Mouse (Mus musculus): Measurements from ENCODE around the gene Milr1. TPM values are rescaled to one million over a fixed set of nuclear protein-coding genes. Genes with fewer than 3 reads are reported as not detected.

The Milr1 gene
- polyA plus RNA-seq, 1 experiment from 2014 or later = 1.9 TPM

GRCm38 (mm10) chr11:106785043-106785442 is 34.0 kb downstream of the Milr1 start:
- peaks cover 7% of the 10 kb centered on the region for H3K4me1 ChIP-seq (replicated peaks; ENCODE audit: control insufficient read depth, insufficient read depth, low read length)
- no peaks in the 10 kb centered on the region for H3K9me3 ChIP-seq (ENCODE audit: control insufficient read depth, low read length)
- H3K27ac ChIP-seq (ENCODE audit: low read length) = no peak overlapping the region
- H3K9ac ChIP-seq (ENCODE audit: low read length) = no peak overlapping the region
- ATAC-seq (ENCODE audit: low read depth) = no peak
- peak overlapping the region; percentile 5; the same call in 1 of the 2 replicates for H3K4me3 ChIP-seq (ENCODE audit: low read length)
- peaks cover 44% of the 10 kb centered on the region for H3K36me3 ChIP-seq (ENCODE audit: control insufficient read depth, insufficient read depth, low read length)
- 62% methylated on average over 1 of the region's 1 CpGs for WGBS
- no peak overlapping the region for H3K4me2 ChIP-seq (ENCODE audit: low read depth, low read length)
- no peaks in the 10 kb centered on the region for H3K27me3 ChIP-seq (ENCODE audit: control insufficient read depth, insufficient read depth, low read depth, low read length)

- H3K36me3 ChIP-seq (ENCODE audit: control insufficient read depth, insufficient read depth, low read length) = peaks cover 35% of the 10 kb centered on the region
- peak; percentile 41 for ATAC-seq (ENCODE audit: low read depth)
- H3K9ac ChIP-seq (ENCODE audit: low read length) = peak overlapping the region; percentile 98
- H3K27me3 ChIP-seq (ENCODE audit: control insufficient read depth, insufficient read depth, low read depth, low read length) = no peaks in the 10 kb centered on the region
- WGBS = under 1% methylated on average over 65 of the region's 65 CpGs
- H3K27ac ChIP-seq (ENCODE audit: low read length) = peak overlapping the region; percentile 99
- peak overlapping the region; percentile 70 for H3K4me2 ChIP-seq (ENCODE audit: low read depth, low read length)
- H3K4me3 ChIP-seq (ENCODE audit: low read length) = peak overlapping the region; percentile 70
- H3K4me1 ChIP-seq (replicated peaks; ENCODE audit: control insufficient read depth, insufficient read depth, low read length) = peaks cover 9% of the 10 kb centered on the region
- no peaks in the 10 kb centered on the region for H3K9me3 ChIP-seq (ENCODE audit: control insufficient read depth, low read length)
Observed at GRCm38 (mm10) chr11:106787131-106788025, 36.4 kb downstream of the Milr1 start.

- Histone ChIP-seq H3K27me3 (ENCODE audit: control insufficient read depth, insufficient read depth, low read depth, low read length) (no peaks in the 10 kb centered on the region), H3K27ac (ENCODE audit: low read length) (peak overlapping the region; percentile 99), H3K4me2 (ENCODE audit: low read depth, low read length) (peak overlapping the region; percentile 48), H3K4me3 (ENCODE audit: low read length) (peak overlapping the region; percentile 70), H3K9me3 (ENCODE audit: control insufficient read depth, low read length) (no peaks in the 10 kb centered on the region), H3K9ac (ENCODE audit: low read length) (peak overlapping the region; percentile 98), H3K36me3 (ENCODE audit: control insufficient read depth, insufficient read depth, low read length) (peaks cover 32% of the 10 kb centered on the region), H3K4me1 (replicated peaks; ENCODE audit: control insufficient read depth, insufficient read depth, low read length) (peaks cover 9% of the 10 kb centered on the region)
- peak; percentile 84 for ATAC-seq (ENCODE audit: low read depth)
- WGBS = under 1% methylated on average over 78 of the region's 79 CpGs
Observed at GRCm38 (mm10) chr11:106788026-106788774, 37.2 kb downstream of the Milr1 start.

- ATAC-seq (ENCODE audit: low read depth) = peak; percentile 93
- WGBS = under 1% methylated on average over 58 of the region's 58 CpGs
- H3K4me1 ChIP-seq (replicated peaks; ENCODE audit: control insufficient read depth, insufficient read depth, low read length) = peaks cover 9% of the 10 kb centered on the region
- H3K4me2 ChIP-seq (ENCODE audit: low read depth, low read length) = peak within 1 kb of the TSS; percentile 90
- H3K9me3 ChIP-seq (ENCODE audit: control insufficient read depth, low read length) = no peaks in the 10 kb centered on the region
- peak within 1 kb of the TSS; percentile 98 for H3K9ac ChIP-seq (ENCODE audit: low read length)
- peak within 1 kb of the TSS; percentile 99 for H3K27ac ChIP-seq (ENCODE audit: low read length)
- H3K36me3 ChIP-seq (ENCODE audit: control insufficient read depth, insufficient read depth, low read length) = peaks cover 25% of the 10 kb centered on the region
- H3K27me3 ChIP-seq (ENCODE audit: control insufficient read depth, insufficient read depth, low read depth, low read length) = no peaks in the 10 kb centered on the region
- peak within 1 kb of the TSS; percentile 70 for H3K4me3 ChIP-seq (ENCODE audit: low read length)
Observed at GRCm38 (mm10) chr11:106788775-106789459, 37.9 kb downstream of the Milr1 start, which contains the start of the genes Ddx5 and Cep95. Gene Ddx5 (minus strand): TSS chr11:106789185. Gene Cep95 (plus strand): TSS chr11:106789252.

DNA sequence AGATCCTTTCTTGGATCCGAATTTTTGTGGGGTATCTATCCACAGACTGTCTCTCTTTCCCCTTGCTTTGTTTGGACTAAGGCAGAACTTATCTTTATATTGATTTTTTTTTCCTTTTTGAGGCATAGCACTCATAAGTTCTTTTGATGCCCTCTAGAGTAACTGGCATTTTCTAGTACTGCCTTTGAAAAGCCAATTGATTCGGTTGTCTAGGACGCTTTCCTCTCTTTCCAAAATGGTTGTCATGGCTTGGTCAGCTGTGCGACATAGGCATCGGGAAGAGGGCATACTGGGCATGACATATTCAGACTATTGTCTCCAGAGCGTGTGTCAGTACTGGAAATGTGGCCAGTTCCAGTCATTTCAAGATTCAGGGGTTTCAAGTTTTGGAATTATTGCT is 38.6 kb downstream of the Milr1 start:
- Histone ChIP-seq H3K4me2 (ENCODE audit: low read depth, low read length) (peak overlapping the region; percentile 90), H3K36me3 (ENCODE audit: control insufficient read depth, insufficient read depth, low read length) (peaks cover 19% of the 10 kb centered on the region)
- WGBS = 0% methylated on average over 6 of the region's 6 CpGs

DNA sequence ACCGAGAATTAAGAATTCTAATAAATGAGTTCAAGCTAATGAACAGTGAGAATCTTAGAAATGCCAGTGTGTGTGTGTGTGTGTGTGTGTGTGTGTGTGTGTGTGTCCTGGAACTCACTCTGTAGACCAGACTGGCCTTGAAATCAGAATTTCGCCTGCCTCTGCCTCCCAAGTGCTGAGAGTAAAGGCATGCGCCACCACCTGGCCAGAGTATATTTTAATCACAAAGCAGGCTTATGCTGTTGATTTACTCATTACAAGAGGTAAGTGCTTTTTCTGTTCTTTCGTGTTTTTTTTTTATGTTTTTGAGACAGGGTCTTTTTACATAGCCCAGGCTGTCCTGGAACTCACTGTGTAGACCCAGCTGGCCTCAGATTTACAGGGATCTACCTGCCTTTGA is 42.8 kb downstream of the Milr1 start:
- H3K36me3 ChIP-seq (ENCODE audit: control insufficient read depth, insufficient read depth, low read length) = peaks cover 21% of the 10 kb centered on the region
- 80% methylated on average over 4 of the region's 4 CpGs for WGBS

More for the DNA sequence above, 38.6 kb downstream of the Milr1 start:
- no peaks in the 10 kb centered on the region for H3K9me3 ChIP-seq (ENCODE audit: control insufficient read depth, low read length)
- H3K27me3 ChIP-seq (ENCODE audit: control insufficient read depth, insufficient read depth, low read depth, low read length) = no peaks in the 10 kb centered on the region
- H3K9ac ChIP-seq (ENCODE audit: low read length) = peak overlapping the region; percentile 98
- H3K4me1 ChIP-seq (replicated peaks; ENCODE audit: control insufficient read depth, insufficient read depth, low read length) = peaks cover 9% of the 10 kb centered on the region
- peak overlapping the region; percentile 99 for H3K27ac ChIP-seq (ENCODE audit: low read length)
- H3K4me3 ChIP-seq (ENCODE audit: low read length) = peak overlapping the region; percentile 70
- ATAC-seq (ENCODE audit: low read depth) = no peak

DNA sequence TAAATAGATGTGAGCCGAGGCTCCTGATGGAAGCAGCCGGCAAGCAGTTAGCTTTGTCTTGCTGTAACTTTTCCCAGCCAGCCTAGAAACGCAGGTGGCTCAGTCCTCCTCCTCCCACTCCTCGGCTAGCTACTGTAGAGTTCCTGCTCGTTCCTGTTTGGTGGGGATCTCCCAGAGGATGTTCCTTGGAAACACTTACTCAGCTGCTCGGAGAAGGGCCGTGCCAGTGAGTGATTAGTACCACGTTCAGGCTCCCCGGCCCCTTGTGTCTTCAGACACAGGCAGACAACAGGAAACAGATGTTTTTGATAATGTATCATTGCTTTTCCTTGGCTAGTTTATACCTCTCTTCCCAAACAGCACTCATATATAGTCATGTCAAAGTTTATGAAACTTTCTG is 44.7 kb downstream of the Milr1 start:
- Histone ChIP-seq H3K4me3 (ENCODE audit: low read length) (no peak overlapping the region), H3K4me1 (replicated peaks; ENCODE audit: control insufficient read depth, insufficient read depth, low read length) (0 out of 2 replicates have a peak, but pooled peaks cover 2% of the 10 kb centered on the region), H3K27me3 (ENCODE audit: control insufficient read depth, insufficient read depth, low read depth, low read length) (no peaks in the 10 kb centered on the region), H3K4me2 (ENCODE audit: low read depth, low read length) (no peak overlapping the region), H3K9ac (ENCODE audit: low read length) (no peak overlapping the region), H3K9me3 (ENCODE audit: control insufficient read depth, low read length) (peaks cover 4% of the 10 kb centered on the region; the same call in 1 of the 2 replicates), H3K27ac (ENCODE audit: low read length) (no peak overlapping the region), H3K36me3 (ENCODE audit: control insufficient read depth, insufficient read depth, low read length) (peaks cover 26% of the 10 kb centered on the region)
- WGBS = 55% methylated on average over 9 of the region's 9 CpGs
- peak; percentile 52; the same call in 1 of the 2 replicates for ATAC-seq (ENCODE audit: low read depth)

More for the DNA sequence above, 42.8 kb downstream of the Milr1 start:
- Histone ChIP-seq H3K4me3 (ENCODE audit: low read length) (no peak overlapping the region), H3K4me2 (ENCODE audit: low read depth, low read length) (no peak overlapping the region), H3K27ac (ENCODE audit: low read length) (no peak overlapping the region), H3K9me3 (ENCODE audit: control insufficient read depth, low read length) (peaks cover 4% of the 10 kb centered on the region; the same call in 1 of the 2 replicates), H3K9ac (ENCODE audit: low read length) (no peak overlapping the region), H3K27me3 (ENCODE audit: control insufficient read depth, insufficient read depth, low read depth, low read length) (no peaks in the 10 kb centered on the region), H3K4me1 (replicated peaks; ENCODE audit: control insufficient read depth, insufficient read depth, low read length) (peaks cover 5% of the 10 kb centered on the region; the same call in 1 of the 2 replicates)
- ATAC-seq (ENCODE audit: low read depth) = no peak

- Histone ChIP-seq H3K9ac (ENCODE audit: low read length) (no peak overlapping the region), H3K27me3 (ENCODE audit: control insufficient read depth, insufficient read depth, low read depth, low read length) (no peaks in the 10 kb centered on the region), H3K36me3 (ENCODE audit: control insufficient read depth, insufficient read depth, low read length) (peaks cover 42% of the 10 kb centered on the region), H3K27ac (ENCODE audit: low read length) (no peak overlapping the region), H3K4me1 (replicated peaks; ENCODE audit: control insufficient read depth, insufficient read depth, low read length) (no peaks in the 10 kb centered on the region), H3K9me3 (ENCODE audit: control insufficient read depth, low read length) (peaks cover 4% of the 10 kb centered on the region; the same call in 1 of the 2 replicates), H3K4me3 (ENCODE audit: low read length) (no peak overlapping the region), H3K4me2 (ENCODE audit: low read depth, low read length) (no peak overlapping the region)
- whole genome bisulfite sequencing = 89% methylated on average over 10 of the region's 10 CpGs
- ATAC-seq (ENCODE audit: low read depth) = no peak
Observed at GRCm38 (mm10) chr11:106802069-106802627, 51.1 kb downstream of the Milr1 start.
